Mouse (Mus musculus): ENCODE measurements at regions not wholly inside any gene's neighbourhood (a gene's known extent, or its start where the extent isn't known, plus 50 kb on each side); places are given as distances from the start of the nearest gene placed in this dataset.

GRCm38 (mm10) chr14:110545265-110545664, 209.7 kb downstream of the Slitrk6 start:
- Histone ChIP-seq H3K4me2 (no peak overlapping the region), H3K4me1 (replicated peaks) (no peaks in the 10 kb centered on the region), H3K27me3 (replicated peaks) (no peaks in the 10 kb centered on the region), H3K36me3 (no peaks in the 10 kb centered on the region), H3K27ac (ENCODE audit: poor library complexity, severe bottlenecking) (no peak overlapping the region), H3K4me3 (no peak overlapping the region), H3K9me3 (replicated peaks) (no peaks in the 10 kb centered on the region), H3K9ac (no peak overlapping the region)
- WGBS = 58% methylated on average over 7 of the region's 7 CpGs
- no peak for ATAC-seq (ENCODE audit: insufficient number of reproducible peaks, low FRiP score)

- Histone ChIP-seq H3K27me3 (replicated peaks) (no peaks in the 10 kb centered on the region), H3K4me1 (replicated peaks) (no peaks in the 10 kb centered on the region), H3K9ac (no peak overlapping the region), H3K9me3 (replicated peaks) (no peaks in the 10 kb centered on the region), H3K4me3 (no peak overlapping the region), H3K4me2 (no peak overlapping the region), H3K27ac (ENCODE audit: poor library complexity, severe bottlenecking) (no peak overlapping the region), H3K36me3 (no peaks in the 10 kb centered on the region)
- no peak for ATAC-seq (ENCODE audit: insufficient number of reproducible peaks, low FRiP score)
- 79% methylated on average over 4 of the region's 4 CpGs for WGBS
These were observed 211.4 kb downstream of the Slitrk6 start for GRCm38 (mm10) chr14:110543303-110544134.

- no peak for ATAC-seq (ENCODE audit: insufficient number of reproducible peaks, low FRiP score)
- 70% methylated on average over 3 of the region's 3 CpGs for WGBS
- Histone ChIP-seq H3K4me1 (replicated peaks) (no peaks in the 10 kb centered on the region), H3K4me3 (no peak overlapping the region), H3K27me3 (replicated peaks) (no peaks in the 10 kb centered on the region), H3K9ac (no peak overlapping the region), H3K27ac (ENCODE audit: poor library complexity, severe bottlenecking) (no peak overlapping the region), H3K9me3 (replicated peaks) (no peaks in the 10 kb centered on the region), H3K4me2 (no peak overlapping the region), H3K36me3 (no peaks in the 10 kb centered on the region)
These were observed 227.6 kb downstream of the Slitrk6 start for GRCm38 (mm10) chr14:110527306-110527705.

- H3K9ac ChIP-seq = no peak overlapping the region
- no peaks in the 10 kb centered on the region for H3K27me3 ChIP-seq (replicated peaks)
- no peaks in the 10 kb centered on the region for H3K4me1 ChIP-seq (replicated peaks)
- no peak overlapping the region for H3K4me2 ChIP-seq
- no peak overlapping the region for H3K27ac ChIP-seq (ENCODE audit: poor library complexity, severe bottlenecking)
- H3K4me3 ChIP-seq = no peak overlapping the region
- no peaks in the 10 kb centered on the region for H3K36me3 ChIP-seq
- WGBS = 71% methylated on average over 3 of the region's 3 CpGs
- H3K9me3 ChIP-seq (replicated peaks) = no peaks in the 10 kb centered on the region
- no peak for ATAC-seq (ENCODE audit: insufficient number of reproducible peaks, low FRiP score)
These were observed 269.9 kb downstream of the Slitrk6 start for GRCm38 (mm10) chr14:110485057-110485456.

GRCm38 (mm10) chr14:110472743-110473142, 282.2 kb downstream of the Slitrk6 start:
- no peak overlapping the region for H3K9ac ChIP-seq
- no peaks in the 10 kb centered on the region for H3K9me3 ChIP-seq (replicated peaks)
- H3K4me3 ChIP-seq = no peak overlapping the region
- no peaks in the 10 kb centered on the region for H3K27me3 ChIP-seq (replicated peaks)
- no peak overlapping the region for H3K27ac ChIP-seq (ENCODE audit: poor library complexity, severe bottlenecking)
- ATAC-seq (ENCODE audit: insufficient number of reproducible peaks, low FRiP score) = no peak
- 67% methylated on average over 3 of the region's 3 CpGs for WGBS
- H3K4me1 ChIP-seq (replicated peaks) = no peaks in the 10 kb centered on the region
- H3K4me2 ChIP-seq = no peak overlapping the region
- H3K36me3 ChIP-seq = no peaks in the 10 kb centered on the region

GRCm38 (mm10) chr14:110472176-110472575, 282.8 kb downstream of the Slitrk6 start:
- no peak for ATAC-seq (ENCODE audit: insufficient number of reproducible peaks, low FRiP score)
- Histone ChIP-seq H3K9ac (no peak overlapping the region), H3K36me3 (no peaks in the 10 kb centered on the region), H3K4me1 (replicated peaks) (no peaks in the 10 kb centered on the region), H3K4me2 (no peak overlapping the region), H3K27me3 (replicated peaks) (no peaks in the 10 kb centered on the region), H3K4me3 (no peak overlapping the region), H3K27ac (ENCODE audit: poor library complexity, severe bottlenecking) (no peak overlapping the region), H3K9me3 (replicated peaks) (no peaks in the 10 kb centered on the region)
- WGBS = 82% methylated on average over 3 of the region's 3 CpGs

GRCm38 (mm10) chr14:110470714-110471113, 284.2 kb downstream of the Slitrk6 start:
- Histone ChIP-seq H3K27ac (ENCODE audit: poor library complexity, severe bottlenecking) (no peak overlapping the region), H3K9me3 (replicated peaks) (no peaks in the 10 kb centered on the region), H3K4me1 (replicated peaks) (no peaks in the 10 kb centered on the region), H3K36me3 (no peaks in the 10 kb centered on the region), H3K4me2 (no peak overlapping the region), H3K27me3 (replicated peaks) (no peaks in the 10 kb centered on the region), H3K4me3 (no peak overlapping the region), H3K9ac (no peak overlapping the region)
- ATAC-seq (ENCODE audit: insufficient number of reproducible peaks, low FRiP score) = no peak
- WGBS = 97% methylated on average over 1 of the region's 1 CpGs

- H3K9ac ChIP-seq = no peak overlapping the region
These were observed 286.3 kb downstream of the Slitrk6 start for GRCm38 (mm10) chr14:110468457-110469311.

More at GRCm38 (mm10) chr14:110468457-110469311, 286.3 kb downstream of the Slitrk6 start:
- WGBS = 82% methylated on average over 6 of the region's 6 CpGs
- H3K9me3 ChIP-seq (replicated peaks) = no peaks in the 10 kb centered on the region
- no peak for ATAC-seq (ENCODE audit: insufficient number of reproducible peaks, low FRiP score)
- H3K27me3 ChIP-seq (replicated peaks) = no peaks in the 10 kb centered on the region
- no peaks in the 10 kb centered on the region for H3K4me1 ChIP-seq (replicated peaks)
- no peak overlapping the region for H3K4me3 ChIP-seq
- H3K36me3 ChIP-seq = no peaks in the 10 kb centered on the region
- H3K27ac ChIP-seq (ENCODE audit: poor library complexity, severe bottlenecking) = no peak overlapping the region
- no peak overlapping the region for H3K4me2 ChIP-seq

Data from heart, embryonic 12.5 days (tissue).